Mouse (Mus musculus): ENCODE measurements around the gene Chmp2a.

DNA sequence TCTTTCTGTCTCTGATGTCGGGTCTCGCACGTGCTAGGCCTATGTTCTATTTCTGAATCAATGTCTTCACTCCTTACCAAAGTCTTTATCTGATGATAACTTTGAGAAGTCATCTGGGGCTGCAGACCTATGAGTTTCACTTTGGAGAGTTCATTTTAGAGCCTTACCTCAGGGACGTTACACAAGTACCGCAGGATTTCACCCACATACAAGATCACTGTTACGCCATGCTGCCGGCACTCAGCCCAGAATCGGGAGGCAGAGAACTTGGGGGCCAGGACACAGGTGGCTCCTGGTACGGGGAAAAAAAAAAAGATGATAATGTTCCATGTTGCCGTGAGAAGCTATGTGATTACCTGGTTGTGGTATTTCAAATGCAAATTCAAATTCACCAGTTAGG is 41.5 kb downstream of the Chmp2a start:
- TF ChIP-seq POLR2A (IDR thresholded peaks at IDR 0.05; ENCODE audit: borderline replicate concordance, insufficient read depth, low read length) (no peak), CTCF (IDR thresholded peaks at IDR 0.05; ENCODE audit: borderline replicate concordance, insufficient read depth, low read depth, low read length) (no peak)
